Mouse (Mus musculus): ENCODE measurements around the gene Ephb6.

DNA sequence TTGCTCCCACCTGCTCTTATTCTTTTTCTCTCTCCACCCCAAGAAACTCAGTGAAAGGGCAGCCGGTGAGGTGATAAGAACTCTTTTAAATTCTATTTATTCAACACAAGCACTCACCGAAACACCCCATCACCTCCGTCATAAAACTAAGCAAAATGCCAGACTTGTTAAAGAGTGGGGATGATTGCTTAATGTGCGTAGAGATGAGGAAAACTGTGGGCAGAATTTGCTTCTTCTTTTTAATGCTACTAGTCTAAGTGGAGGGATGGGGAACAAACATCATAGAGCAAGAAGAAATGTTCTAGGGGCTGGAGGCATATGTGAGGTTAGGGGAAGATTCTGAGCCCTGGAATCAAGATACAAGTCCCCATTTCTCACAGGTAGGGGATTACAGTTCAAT, 37.5 kb downstream of the Ephb6 start:
- TF ChIP-seq CTCF (IDR thresholded peaks at IDR 0.05; ENCODE audit: low read depth, low read length) (no peak), GATA1 (IDR thresholded peaks at IDR 0.05; ENCODE audit: borderline replicate concordance, low read length) (no peak), TAL1 (conservative IDR thresholded peaks at IDR 0.05; ENCODE audit: low read depth, low read length) (no peak)
